Mouse (Mus musculus) heart, embryonic 11.5 days (tissue): ENCODE data around the gene Borcs6. TPM values are rescaled to one million over a fixed set of nuclear protein-coding genes. Genes with fewer than 3 reads are reported as not detected.

Experiments used
- ATAC-seq: fragments of 200-750 bp; cut with Nextera tagmentation; replicated peaks from 2 replicates; pipeline ENCODE4 v1.8.0; 2017; ENCODE audit warnings: moderate library complexity; ENCODE audit not compliant: insufficient number of reproducible peaks, low FRiP score, low TSS enrichment
- H3K27ac ChIP-seq: fragments of 300-500 bp; sonication (generic); 2 replicates; pipeline ENCODE4 v1.5.1; 2014; ENCODE audit warnings: mild to moderate bottlenecking, low read depth, low read length
- H3K27me3 ChIP-seq: fragments of 300-500 bp; sonication (generic); 2 replicates; pipeline ENCODE4 v1.6.1; 2014; ENCODE audit warnings: mild to moderate bottlenecking, low read length, mixed read lengths; ENCODE audit not compliant: control insufficient read depth, insufficient read depth
- H3K36me3 ChIP-seq: fragments of 300-500 bp; sonication (generic); 2 replicates; pipeline ENCODE4 v1.6.1; 2014; ENCODE audit warnings: mild to moderate bottlenecking, low read length, moderate library complexity, mixed read lengths; ENCODE audit not compliant: control insufficient read depth, insufficient read depth
- H3K4me1 ChIP-seq: fragments of 300-500 bp; sonication (generic); 2 replicates; pipeline ENCODE4 v1.6.1; 2014; ENCODE audit warnings: low read length; ENCODE audit not compliant: control insufficient read depth, insufficient read depth
- H3K4me2 ChIP-seq: fragments of 300-500 bp; sonication (generic); 2 replicates; pipeline ENCODE4 v1.6.1; 2014; ENCODE audit warnings: mild to moderate bottlenecking, moderate library complexity
- H3K4me3 ChIP-seq: fragments of 300-500 bp; sonication (generic); 2 replicates; pipeline ENCODE4 v1.5.1; 2014; ENCODE audit warnings: low read depth, low read length
- H3K9ac ChIP-seq: fragments of 300-500 bp; sonication (generic); 2 replicates; pipeline ENCODE4 v1.6.1; 2014; ENCODE audit warnings: mild to moderate bottlenecking, low read depth, low read length, moderate library complexity
- H3K9me3 ChIP-seq: fragments of 300-500 bp; sonication (generic); replicated peaks from 2 replicates; pipeline ENCODE4 v1.6.1; 2016; ENCODE audit warnings: low read length; ENCODE audit not compliant: control insufficient read depth
- WGBS: fragments of 180-500 bp; shearing (Covaris S2); extraction: QIAGEN DNeasy Blood & Tissue Kit; methylation state at CpG from one replicate; pipeline ENCODE4 v1.1.7; 2014; ENCODE audit not compliant: insufficient replicate concordance; 5-methylcytosine and 5-hydroxymethylcytosine counted together
- polyA plus RNA-seq: library from polyadenylated mRNA; unstranded; fragments of >200 nt; fragmentation: Nextera tagmentation; extraction: Ambion mirVana; gene quantifications from 2 replicates; pipeline ENCODE4 v1.2.1, GENCODE M21; 2014

Borcs6 gene
- polyA plus RNA-seq, 1 experiment from 2014 or later: 7.7 TPM

DNA sequence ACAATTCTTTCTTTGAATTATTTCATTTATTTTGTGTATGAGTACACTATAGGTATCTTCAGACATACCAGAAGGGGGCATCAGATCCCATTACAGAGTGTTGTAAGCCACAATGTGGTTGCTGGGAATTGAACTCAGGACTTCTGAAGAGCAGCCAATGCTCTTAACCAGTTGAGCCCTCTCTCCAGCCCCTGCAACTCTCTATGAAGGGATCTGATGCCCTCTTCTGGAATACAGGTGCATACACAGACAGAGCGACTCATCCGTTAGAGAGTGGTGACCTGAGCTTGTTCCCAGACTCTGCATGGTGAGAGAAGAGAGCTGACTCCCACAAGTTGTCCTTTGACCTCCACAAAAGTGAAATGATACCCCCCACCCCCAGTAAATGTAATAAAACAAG lies 30.7 kb upstream of the Borcs6 start:
- H3K4me1 ChIP-seq: no peaks in the 10 kb centered on the region
- 77% methylated on average over 2 of the region's 2 CpGs for WGBS

DNA sequence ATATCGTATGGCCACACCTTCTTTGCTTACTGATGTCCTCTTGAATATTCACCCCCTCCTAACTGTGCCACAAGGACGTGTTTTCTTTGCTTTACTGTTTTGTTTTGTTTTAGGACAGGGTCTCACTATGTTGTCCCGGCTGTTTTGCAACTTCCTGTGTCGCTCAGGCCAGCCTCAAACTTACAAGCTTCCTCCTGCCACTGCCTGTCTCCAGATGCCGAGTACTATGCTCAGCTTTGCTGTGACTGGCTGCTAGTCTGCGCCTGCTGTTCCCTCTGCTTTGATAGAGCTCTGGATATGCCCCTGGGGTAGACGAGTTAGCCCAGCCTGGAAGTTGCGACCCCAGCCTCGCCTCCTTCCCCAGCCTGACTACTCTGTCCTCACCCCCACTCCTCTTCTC lies 26.0 kb upstream of the Borcs6 start:
- H3K27ac ChIP-seq: no peak overlapping the region
- H3K9ac ChIP-seq: no peak overlapping the region
- peaks cover 7% of the 10 kb centered on the region for H3K4me1 ChIP-seq
- ATAC-seq: no peak
- peaks cover 38% of the 10 kb centered on the region for H3K36me3 ChIP-seq
- WGBS: 73% methylated on average over 9 of the region's 9 CpGs
- H3K9me3 ChIP-seq: no peaks in the 10 kb centered on the region
- H3K4me2 ChIP-seq: no peak overlapping the region
- no peaks in the 10 kb centered on the region for H3K27me3 ChIP-seq
- no peak overlapping the region for H3K4me3 ChIP-seq

More for the DNA sequence above, 30.7 kb upstream of the Borcs6 start:
- no peak overlapping the region for H3K4me3 ChIP-seq
- no peak overlapping the region for H3K4me2 ChIP-seq
- H3K36me3 ChIP-seq: peaks cover 68% of the 10 kb centered on the region
- H3K27ac ChIP-seq: no peak overlapping the region
- no peaks in the 10 kb centered on the region for H3K9me3 ChIP-seq
- H3K9ac ChIP-seq: no peak overlapping the region
- H3K27me3 ChIP-seq: no peaks in the 10 kb centered on the region
- ATAC-seq: no peak

DNA sequence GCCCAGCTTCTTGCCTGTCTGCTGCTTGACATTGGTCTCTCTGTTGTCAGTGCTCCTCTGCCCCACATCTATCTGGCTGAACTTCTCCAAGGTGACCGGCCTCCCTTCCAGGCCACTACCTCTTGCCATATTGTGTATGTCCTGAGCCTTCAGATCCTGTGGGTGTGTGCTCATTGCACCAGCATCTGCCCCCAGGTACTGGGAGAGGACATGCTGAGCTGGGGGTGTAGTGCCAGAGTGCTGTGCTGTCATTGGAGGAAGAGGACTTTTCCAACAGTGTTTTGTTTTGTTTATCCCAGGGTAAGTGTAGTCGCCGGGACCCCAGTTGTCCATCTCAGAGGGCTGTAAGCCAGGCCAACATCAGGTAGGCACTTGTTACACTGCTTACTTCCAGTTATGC lies 24.9 kb upstream of the Borcs6 start:
- Histone ChIP-seq H3K4me3 (no peak overlapping the region), H3K9ac (no peak overlapping the region), H3K27me3 (no peaks in the 10 kb centered on the region), H3K27ac (no peak overlapping the region), H3K4me2 (no peak overlapping the region), H3K9me3 (no peaks in the 10 kb centered on the region), H3K4me1 (peaks cover 17% of the 10 kb centered on the region), H3K36me3 (peaks cover 28% of the 10 kb centered on the region)
- no peak for ATAC-seq
- 84% methylated on average over 3 of the region's 3 CpGs for WGBS

DNA sequence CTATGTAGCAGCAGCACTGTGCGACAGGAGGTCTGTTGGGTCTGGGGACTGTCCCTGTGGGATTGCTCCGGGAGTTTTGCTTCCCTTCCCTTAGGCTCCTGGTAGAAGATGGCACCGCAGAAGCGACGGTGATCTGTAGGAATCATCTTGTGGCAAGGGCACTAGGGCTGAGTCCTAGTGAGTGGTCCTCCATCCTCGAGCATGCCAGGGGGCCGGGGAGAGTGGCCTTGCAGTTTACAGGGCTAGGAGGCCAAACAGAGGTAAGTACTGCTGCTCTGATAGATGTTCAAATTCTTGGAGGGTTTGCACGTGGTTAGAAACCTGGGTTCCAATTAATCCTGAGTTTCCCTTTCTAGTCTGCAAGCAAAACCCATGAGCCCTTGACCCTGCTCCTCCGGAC lies 24.1 kb upstream of the Borcs6 start:
- Histone ChIP-seq H3K27me3 (no peaks in the 10 kb centered on the region), H3K4me2 (peak overlapping the region; percentile 78), H3K36me3 (peaks cover 25% of the 10 kb centered on the region), H3K9ac (no peak overlapping the region), H3K4me1 (peaks cover 19% of the 10 kb centered on the region), H3K9me3 (no peaks in the 10 kb centered on the region), H3K4me3 (peak overlapping the region; percentile 80), H3K27ac (no peak overlapping the region; the same call in 1 of the 2 replicates)
- ATAC-seq: no peak
- 81% methylated on average over 9 of the region's 9 CpGs for WGBS

DNA sequence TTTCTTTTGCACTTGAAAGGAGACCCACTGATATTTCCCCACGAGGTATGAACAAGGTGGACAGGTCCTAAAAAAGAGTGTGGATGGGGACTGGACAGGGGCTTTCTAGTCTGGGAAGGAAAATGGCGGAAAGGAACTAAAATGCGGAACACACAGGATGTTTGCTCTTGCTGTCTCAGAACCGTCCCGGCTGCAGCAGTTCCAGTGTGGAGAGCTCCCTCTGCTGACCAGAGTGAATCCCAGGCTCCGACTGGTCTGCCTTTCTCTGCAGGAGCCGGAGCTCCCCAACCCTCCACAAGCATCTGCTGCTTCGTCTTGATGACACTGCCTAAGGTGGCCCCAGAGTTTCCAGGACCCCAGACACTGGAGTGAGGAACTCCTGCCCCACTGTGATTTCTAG lies 23.7 kb upstream of the Borcs6 start:
- Histone ChIP-seq H3K27me3 (no peaks in the 10 kb centered on the region), H3K9me3 (no peaks in the 10 kb centered on the region), H3K4me2 (peak overlapping the region; percentile 78), H3K4me3 (peak overlapping the region; percentile 80), H3K4me1 (peaks cover 19% of the 10 kb centered on the region), H3K27ac (peak overlapping the region; percentile 15; the same call in 1 of the 2 replicates), H3K36me3 (peaks cover 22% of the 10 kb centered on the region), H3K9ac (no peak overlapping the region)
- WGBS: 6% methylated on average over 8 of the region's 8 CpGs
- no peak for ATAC-seq

DNA sequence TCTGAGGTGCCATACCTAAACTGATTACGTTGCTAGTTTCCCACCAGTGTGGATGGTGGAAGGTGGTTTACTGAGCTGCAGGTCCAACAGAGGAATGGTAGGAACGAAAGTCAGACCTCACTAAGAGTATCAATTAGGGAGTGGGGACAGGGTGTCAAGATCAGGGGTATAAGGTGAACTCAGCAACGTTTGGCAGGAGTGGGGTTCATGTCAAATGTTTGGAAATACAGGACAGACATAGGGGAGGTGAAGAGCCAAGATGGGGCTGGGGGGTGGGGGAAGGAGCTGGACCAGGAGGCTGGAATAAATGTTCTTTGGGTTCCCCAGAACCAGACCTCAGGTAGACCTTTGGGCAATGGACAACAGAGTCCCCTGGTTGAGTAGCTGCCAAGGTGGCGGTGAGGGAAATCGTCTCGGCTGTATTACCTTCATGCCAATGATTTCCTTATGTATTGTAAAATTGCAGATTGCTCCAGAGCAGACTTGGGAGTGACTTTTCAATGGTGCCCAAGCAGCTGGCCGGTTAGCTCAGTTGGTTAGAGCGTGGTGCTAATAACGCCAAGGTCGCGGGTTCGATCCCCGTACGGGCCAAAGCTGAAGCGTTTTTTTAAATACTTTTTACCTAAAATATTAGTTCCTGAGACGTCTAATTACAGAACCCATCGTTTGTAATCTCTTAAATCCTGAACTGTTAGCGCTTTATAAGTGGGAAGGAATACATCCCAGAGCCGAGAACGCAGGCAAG lies 22.9 kb upstream of the Borcs6 start:
- WGBS: 10% methylated on average over 20 of the region's 20 CpGs
- ATAC-seq: 0 out of 2 replicates have a peak, but pooled peaks have one; percentile 29
- H3K27ac ChIP-seq: peak overlapping the region; percentile 85

DNA sequence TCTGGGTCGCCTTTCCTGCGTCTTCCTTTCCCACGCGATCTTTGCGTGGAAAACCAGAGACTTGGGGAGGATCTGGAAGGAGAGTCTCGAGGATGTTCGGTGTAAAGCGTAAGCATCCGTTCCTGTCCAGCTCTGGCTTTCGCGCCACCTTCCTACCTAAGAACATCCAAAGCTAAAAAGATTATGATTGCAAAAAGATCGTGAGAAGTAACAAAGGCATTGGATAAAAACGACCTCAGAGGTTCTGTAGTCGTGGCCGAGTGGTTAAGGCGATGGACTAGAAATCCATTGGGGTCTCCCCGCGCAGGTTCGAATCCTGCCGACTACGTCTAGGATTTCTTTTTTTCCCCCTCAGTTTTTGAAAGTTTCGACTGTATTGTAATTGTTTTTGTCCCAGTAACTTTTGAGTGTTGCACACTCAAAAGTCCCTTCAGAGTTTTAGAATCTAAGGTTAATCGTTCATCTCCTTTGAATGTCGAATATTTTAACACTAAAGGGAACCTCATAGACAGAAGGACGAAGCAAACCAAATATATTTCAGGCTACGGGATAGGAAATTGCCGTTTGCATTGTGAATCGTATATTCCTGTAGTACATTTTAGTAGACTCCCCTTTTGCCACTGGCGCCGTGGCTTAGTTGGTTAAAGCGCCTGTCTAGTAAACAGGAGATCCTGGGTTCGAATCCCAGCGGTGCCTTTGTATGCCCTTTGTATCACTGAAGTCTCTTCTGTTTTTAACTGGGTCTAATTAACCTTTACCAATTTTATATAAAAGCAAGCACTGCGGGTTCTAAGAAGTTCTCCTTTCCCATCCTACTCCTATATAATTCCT lies 22.1 kb upstream of the Borcs6 start:
- peak overlapping the region; percentile 80 for H3K4me3 ChIP-seq
- peak overlapping the region; percentile 87 for H3K9ac ChIP-seq
- H3K27ac ChIP-seq: peak overlapping the region; percentile 85
- 1% methylated on average over 34 of the region's 34 CpGs for WGBS
- H3K4me1 ChIP-seq: peaks cover 19% of the 10 kb centered on the region
- peak; percentile 31 for ATAC-seq
- no peaks in the 10 kb centered on the region for H3K9me3 ChIP-seq
- H3K36me3 ChIP-seq: peaks cover 10% of the 10 kb centered on the region
- H3K27me3 ChIP-seq: no peaks in the 10 kb centered on the region
- H3K4me2 ChIP-seq: peak overlapping the region; percentile 78

More for the DNA sequence above, 22.9 kb upstream of the Borcs6 start:
- Histone ChIP-seq H3K9me3 (no peaks in the 10 kb centered on the region), H3K36me3 (peaks cover 14% of the 10 kb centered on the region), H3K4me3 (peak overlapping the region; percentile 80), H3K4me1 (peaks cover 19% of the 10 kb centered on the region), H3K27me3 (no peaks in the 10 kb centered on the region), H3K9ac (peak overlapping the region; percentile 87), H3K4me2 (peak overlapping the region; percentile 78)

DNA sequence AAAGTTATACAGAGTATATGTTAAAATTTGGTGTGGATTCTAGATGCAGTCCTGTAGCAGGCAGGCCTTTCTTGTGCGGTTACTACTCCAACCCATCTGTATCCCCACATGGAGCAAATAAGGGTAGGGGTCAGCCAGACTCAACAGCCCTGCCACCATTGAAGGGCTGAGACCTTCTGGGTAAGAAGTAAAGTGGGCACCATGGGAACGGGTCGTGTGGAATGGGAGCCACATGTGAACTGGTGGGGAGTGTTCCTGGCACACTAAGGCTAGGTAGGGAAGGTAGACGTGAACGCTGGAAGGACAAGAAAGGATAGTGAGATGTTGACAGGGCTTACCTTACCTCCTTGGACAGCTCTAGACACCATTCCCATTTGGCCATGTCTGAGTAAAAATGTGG lies 21.3 kb upstream of the Borcs6 start:
- ATAC-seq: no peak
- Histone ChIP-seq H3K4me2 (peak overlapping the region; percentile 74; the same call in 1 of the 2 replicates), H3K36me3 (peaks cover 4% of the 10 kb centered on the region), H3K4me1 (peaks cover 19% of the 10 kb centered on the region), H3K27me3 (no peaks in the 10 kb centered on the region), H3K9me3 (no peaks in the 10 kb centered on the region), H3K9ac (no peak overlapping the region), H3K4me3 (no peak overlapping the region), H3K27ac (no peak overlapping the region)
- WGBS: 73% methylated on average over 5 of the region's 5 CpGs
